Mouse (Mus musculus): ENCODE measurements around the gene Clns1a.

DNA sequence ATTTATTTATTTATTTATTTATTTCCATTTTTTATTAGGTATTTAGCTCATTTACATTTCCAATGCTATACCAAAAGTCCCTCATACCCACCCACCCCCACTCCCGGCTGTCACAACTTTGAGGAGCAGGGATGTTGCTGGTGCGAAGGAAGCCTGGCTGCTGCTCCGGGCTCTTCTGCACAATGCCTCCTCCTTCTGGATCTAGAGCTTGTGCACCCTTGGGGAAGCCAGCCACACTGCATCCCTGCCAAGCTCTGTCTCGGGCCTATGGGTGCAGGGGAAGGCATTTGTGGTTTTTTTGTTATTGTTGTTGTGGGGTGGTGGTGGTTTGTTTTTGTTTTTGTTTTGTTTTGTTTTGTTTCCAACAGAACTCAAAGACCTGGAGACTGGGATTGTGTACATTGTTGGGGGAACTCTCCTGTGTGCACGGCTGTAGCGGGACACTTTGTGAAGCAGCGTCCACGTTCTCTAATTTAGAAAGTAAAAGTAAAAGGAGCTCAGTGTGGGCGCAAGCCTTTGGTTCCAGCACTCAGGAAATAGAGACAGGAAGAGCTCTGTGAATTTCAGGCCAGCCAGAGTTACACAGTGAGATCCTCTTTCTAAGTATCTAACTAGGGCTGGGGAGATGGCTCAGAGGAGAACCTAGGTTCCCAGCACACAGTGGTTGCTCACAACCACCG lies 52.2 kb downstream of the Clns1a start:
- TF ChIP-seq CTCF (IDR thresholded peaks at IDR 0.05; ENCODE audit: extremely low read depth, insufficient read length, insufficient replicate concordance, low read depth, low read length) (no peak), POLR2A (IDR thresholded peaks at IDR 0.05; ENCODE audit: low read depth, low read length) (no peak)

All from small intestine, adult 2 months (tissue).